7 mouse cellular contexts compared by ENCODE assay signal in genomic region chr16:23898840-23899239, GRCm38 (mm10). TPM values are rescaled to one million over a fixed set of nuclear protein-coding genes. Genes with fewer than 3 reads are reported as not detected.
A peak's percentile ranks its signal among the peaks of the same experiment; 100 is the strongest.
DNase-seq lines count a peak whose midpoint lies in the region; ATAC-seq and TF ChIP-seq lines count a peak whose summit lies in the region.

No protein-coding gene starts in this region.

- H3K4me3 ChIP-seq in embryonic facial prominence, embryonic 15.5 days (replicated peaks), result peak overlapping the region; percentile 19
- H3K4me3 ChIP-seq in heart, embryonic 12.5 days, result no peak overlapping the region
- H3K4me3 ChIP-seq in kidney, embryonic 16.5 days (ENCODE audit: low read length), result no peak overlapping the region; the same call in 1 of the 2 replicates
- H3K4me3 ChIP-seq in liver, adult 2 months (ENCODE audit: insufficient read depth, low read depth, low read length), result no peak overlapping the region
- H3K4me3 ChIP-seq in myocyte, result peak overlapping the region; percentile 13

- peaks cover 15% of the 10 kb centered on the region for H3K4me1 ChIP-seq in embryonic facial prominence, embryonic 15.5 days
- peaks cover 11% of the 10 kb centered on the region for H3K4me1 ChIP-seq in heart, embryonic 12.5 days (replicated peaks)
- H3K4me1 ChIP-seq in kidney, embryonic 16.5 days (ENCODE audit: insufficient read depth, low read length), result peaks cover 17% of the 10 kb centered on the region
- peaks cover 5% of the 10 kb centered on the region for H3K4me1 ChIP-seq in liver, adult 2 months (ENCODE audit: control insufficient read depth, insufficient read depth, low read length)

- H3ac ChIP-seq in myocyte (ENCODE audit: control insufficient read depth, insufficient read length), result no peak overlapping the region

- peak; percentile 46 to 53 for DNase-seq in adrenal gland, postnatal 4 days (ENCODE audit: low spot score in 2 of 2)
- DNase-seq in liver, adult 2 months (ENCODE audit: extremely low read depth, low read depth, low spot score), result peak; percentile 59
- DNase-seq in spleen, postnatal 4 days (ENCODE audit: low spot score in 2 of 2), result peak; percentile 47 to 81

- peak; percentile 77 for ATAC-seq in embryonic facial prominence, embryonic 15.5 days (ENCODE audit: insufficient number of reproducible peaks, low FRiP score, low TSS enrichment, low read depth)
- no peak for ATAC-seq in heart, embryonic 12.5 days (ENCODE audit: insufficient number of reproducible peaks, low FRiP score)
- peak; percentile 82; the same call in 1 of the 2 replicates for ATAC-seq in kidney, embryonic 16.5 days (ENCODE audit: low FRiP score, low TSS enrichment)

- no peaks in the 10 kb centered on the region for H3K9me3 ChIP-seq in embryonic facial prominence, embryonic 15.5 days (replicated peaks)
- H3K9me3 ChIP-seq in heart, embryonic 12.5 days (replicated peaks), result no peaks in the 10 kb centered on the region
- H3K9me3 ChIP-seq in kidney, embryonic 16.5 days (ENCODE audit: low read length), result no peaks in the 10 kb centered on the region

- TF ChIP-seq CTCF in liver, adult 2 months (IDR thresholded peaks at IDR 0.05; ENCODE audit: low read depth, low read length), result peak; percentile 83

- H3K9ac ChIP-seq in embryonic facial prominence, embryonic 15.5 days, result no peak overlapping the region
- H3K9ac ChIP-seq in heart, embryonic 12.5 days, result no peak overlapping the region
- no peak overlapping the region for H3K9ac ChIP-seq in kidney, embryonic 16.5 days (replicated peaks; ENCODE audit: low read length)
- no peak overlapping the region for H3K9ac ChIP-seq in liver, adult 2 months (ENCODE audit: low read depth, low read length)

- H3K79me2 ChIP-seq in liver, adult 2 months (ENCODE audit: control insufficient read depth, insufficient read depth, low read length), result no peaks in the 10 kb centered on the region
- H3K79me2 ChIP-seq in myocyte (ENCODE audit: control insufficient read depth, insufficient read depth), result no peaks in the 10 kb centered on the region

- H3K36me3 ChIP-seq in embryonic facial prominence, embryonic 15.5 days, result no peaks in the 10 kb centered on the region
- no peaks in the 10 kb centered on the region for H3K36me3 ChIP-seq in heart, embryonic 12.5 days
- H3K36me3 ChIP-seq in kidney, embryonic 16.5 days (ENCODE audit: insufficient read depth, low read length), result no peaks in the 10 kb centered on the region
- H3K36me3 ChIP-seq in liver, adult 2 months (ENCODE audit: control insufficient read depth, insufficient read depth, low read length), result no peaks in the 10 kb centered on the region
- H3K36me3 ChIP-seq in myocyte (ENCODE audit: control insufficient read depth, insufficient read depth), result no peaks in the 10 kb centered on the region

- no peak for TF ChIP-seq POLR2A in liver, adult 2 months (IDR thresholded peaks at IDR 0.05; ENCODE audit: extremely low read depth, insufficient read depth, low read length)
- TF ChIP-seq POLR2A in myocyte (IDR thresholded peaks at IDR 0.05; ENCODE audit: insufficient read length, low read depth), result no peak

- peak overlapping the region; percentile 47 for H3K4me2 ChIP-seq in embryonic facial prominence, embryonic 15.5 days (replicated peaks)
- peak overlapping the region; percentile 65 for H3K4me2 ChIP-seq in heart, embryonic 12.5 days
- peak overlapping the region; percentile 44 for H3K4me2 ChIP-seq in kidney, embryonic 16.5 days (replicated peaks; ENCODE audit: low read depth, low read length)
- H3K4me2 ChIP-seq in myocyte (ENCODE audit: low read depth), result peak overlapping the region; percentile 85

- 5% methylated on average over 12 of the region's 12 CpGs for WGBS in embryonic facial prominence, embryonic 15.5 days
- 13% methylated on average over 12 of the region's 12 CpGs for WGBS in heart, embryonic 12.5 days
- WGBS in kidney, embryonic 16.5 days, result 10% methylated on average over 12 of the region's 12 CpGs
- 7% methylated on average over 12 of the region's 12 CpGs for WGBS in liver, adult 2 months

- H3K27ac ChIP-seq in embryonic facial prominence, embryonic 15.5 days (replicated peaks), result no peak overlapping the region
- no peak overlapping the region for H3K27ac ChIP-seq in heart, embryonic 12.5 days (ENCODE audit: poor library complexity, severe bottlenecking)
- H3K27ac ChIP-seq in kidney, embryonic 16.5 days (ENCODE audit: low read length), result no peak overlapping the region
- H3K27ac ChIP-seq in liver, adult 2 months (replicated peaks; ENCODE audit: insufficient read depth, low read depth, low read length), result no peak overlapping the region

- H3K27me3 ChIP-seq in embryonic facial prominence, embryonic 15.5 days, result peaks cover 12% of the 10 kb centered on the region
- peaks cover 21% of the 10 kb centered on the region for H3K27me3 ChIP-seq in heart, embryonic 12.5 days (replicated peaks)
- peaks cover 4% of the 10 kb centered on the region; the same call in 1 of the 2 replicates for H3K27me3 ChIP-seq in kidney, embryonic 16.5 days (ENCODE audit: insufficient read depth, low read length)
- no peaks in the 10 kb centered on the region for H3K27me3 ChIP-seq in liver, adult 2 months (ENCODE audit: control insufficient read depth, insufficient read depth, low read length)
- no peaks in the 10 kb centered on the region for H3K27me3 ChIP-seq in myocyte (ENCODE audit: control insufficient read depth, insufficient read depth, insufficient read length)

TF ChIP-seq in myocyte, 11 proteins besides CTCF, POLR2A, EP300 and RAD21:
- TF ChIP-seq SRF (IDR thresholded peaks at IDR 0.05; ENCODE audit: control insufficient read depth, insufficient read length, low read depth), result no peak
- no peak for TF ChIP-seq MYOD1 (IDR thresholded peaks at IDR 0.05; ENCODE audit: control insufficient read depth in 1 of 3, insufficient read length in 2 of 3, low read depth in 2 of 3)
- no peak for TF ChIP-seq POLR2AphosphoS2 (IDR thresholded peaks at IDR 0.05; ENCODE audit: insufficient read length, low read depth)
- no peak for TF ChIP-seq MYOG (IDR thresholded peaks at IDR 0.05; ENCODE audit: control insufficient read depth in 1 of 3, insufficient read depth in 1 of 3, insufficient read length in 2 of 3, low read depth in 2 of 3)
- TF ChIP-seq TCF12 (IDR thresholded peaks at IDR 0.05; ENCODE audit: insufficient read depth, poor library complexity, severe bottlenecking), result no peak
- no peak for TF ChIP-seq REST (IDR thresholded peaks at IDR 0.05; ENCODE audit: insufficient read depth, insufficient read length)
- TF ChIP-seq MAX (IDR thresholded peaks at IDR 0.05; ENCODE audit: low read depth), result no peak
- TF ChIP-seq CEBPB (IDR thresholded peaks at IDR 0.05; ENCODE audit: insufficient read depth, poor library complexity, severe bottlenecking), result no peak

RNA-seq across cellular contexts. Expression of gene Sst, which starts 8.1 kb away (rescaled TPM):
- total RNA-seq in adrenal gland, postnatal 4 days (2021), result 10 to 100 TPM in 1 of 2 experiments, 1 to 10 TPM in 1; 1.7 to 37.7 TPM
- polyA plus RNA-seq in embryonic facial prominence, embryonic 15.5 days (2015; fragmentation: Nextera tagmentation; extraction: Ambion mirVana), result 6.2 and 11.1 TPM in 2 replicates
- 0.26 TPM in 1 of 2 replicates, not detected in the other for polyA plus RNA-seq in heart, embryonic 12.5 days (2016; fragmentation: Nextera tagmentation; extraction: Ambion mirVana)
- polyA plus RNA-seq in kidney, embryonic 16.5 days (2015; fragmentation: Nextera tagmentation; extraction: Ambion mirVana), result 1.1 and 1.5 TPM in 2 replicates
- total RNA-seq in liver, adult 2 months (2014; rRNA removed), result not detected in 2 replicates
- polyA plus RNA-seq in liver, adult 2 months (2012; rRNA removed), result not detected in 2 replicates
- not detected for polyA plus RNA-seq in myocyte (2012; fragmentation: generic; extraction: Trizol)

RNA-seq across cellular contexts. Expression of gene Rtp2, which starts 33.4 kb away (rescaled TPM):
- not detected for total RNA-seq in adrenal gland, postnatal 4 days (2021)
- polyA plus RNA-seq in embryonic facial prominence, embryonic 15.5 days (2015; fragmentation: Nextera tagmentation; extraction: Ambion mirVana), result 4.4 and 5.9 TPM in 2 replicates
- polyA plus RNA-seq in heart, embryonic 12.5 days (2016; fragmentation: Nextera tagmentation; extraction: Ambion mirVana), result not detected in 2 replicates
- not detected in 2 replicates for polyA plus RNA-seq in kidney, embryonic 16.5 days (2015; fragmentation: Nextera tagmentation; extraction: Ambion mirVana)
- total RNA-seq in liver, adult 2 months (2014; rRNA removed), result not detected in 2 replicates
- polyA plus RNA-seq in liver, adult 2 months (2012; rRNA removed), result not detected in 2 replicates
- polyA plus RNA-seq in myocyte (2012; fragmentation: generic; extraction: Trizol), result 0.01 TPM

Comparison
In these comparisons a context has a peak if more than half of its experiments do, and no peak if none do; other contexts are left out.
1. H3K4me3 ChIP-seq: peak in embryonic facial prominence, embryonic 15.5 days (single experiment) and myocyte (single experiment); none in heart, embryonic 12.5 days (single experiment), kidney, embryonic 16.5 days (single experiment) and liver, adult 2 months (single experiment).
2. Peak in every context shown above with its lines, with median percentiles within 50 percentile points of each other: DNase-seq and H3K4me2 ChIP-seq.